Mouse (Mus musculus) hindbrain, embryonic 16.5 days (tissue): Measurements from ENCODE around the gene Keap1. TPM values are rescaled to one million over a fixed set of nuclear protein-coding genes. Genes with fewer than 3 reads are reported as not detected.
"Not testable (repeated sequence)": the region's sequence is repeated elsewhere in the genome, so short reads cannot be mapped to it uniquely, and the experiment has no call there.

Experiments
- ATAC-seq: fragments of 200-750 bp; cut with Nextera tagmentation; 2 replicates; pipeline ENCODE4 v1.8.0; 2017; ENCODE audit warnings: moderate TSS enrichment, moderate library complexity
- H3K27ac ChIP-seq: fragments of 300-500 bp; sonication (generic); 2 replicates; pipeline ENCODE4 v1.5.1; 2014; ENCODE audit warnings: low read depth, mild to moderate bottlenecking, control low read depth, low read length, moderate library complexity
- H3K27me3 ChIP-seq: fragments of 300-500 bp; sonication (generic); replicated peaks from 2 replicates; pipeline ENCODE4 v1.6.1; 2014; ENCODE audit warnings: low read length; ENCODE audit not compliant: control insufficient read depth, insufficient read depth
- H3K36me3 ChIP-seq: fragments of 300-500 bp; sonication (generic); 2 replicates; pipeline ENCODE4 v1.6.1; 2014; ENCODE audit warnings: mild to moderate bottlenecking, low read length, moderate library complexity, mixed read lengths; ENCODE audit not compliant: control insufficient read depth, insufficient read depth
- H3K4me1 ChIP-seq: fragments of 300-500 bp; sonication (generic); 2 replicates; pipeline ENCODE4 v1.6.1; 2014; ENCODE audit warnings: low read depth, low read length; ENCODE audit not compliant: control insufficient read depth, insufficient read depth
- H3K4me2 ChIP-seq: fragments of 300-500 bp; sonication (generic); 2 replicates; pipeline ENCODE4 v1.6.1; 2014; ENCODE audit warnings: mild to moderate bottlenecking, low read length, control low read depth, moderate library complexity
- H3K4me3 ChIP-seq: fragments of 300-500 bp; sonication (generic); 2 replicates; pipeline ENCODE4 v1.5.1; 2014; ENCODE audit warnings: mild to moderate bottlenecking, low read length, control low read depth, moderate library complexity
- H3K9ac ChIP-seq: fragments of 300-500 bp; sonication (generic); 2 replicates; pipeline ENCODE4 v1.6.1; 2014; ENCODE audit warnings: low read depth, mild to moderate bottlenecking, control low read depth, low read length, moderate library complexity
- H3K9me3 ChIP-seq: fragments of 300-500 bp; sonication (generic); 2 replicates; pipeline ENCODE4 v1.6.1; 2014; ENCODE audit warnings: mild to moderate bottlenecking, low read length, moderate library complexity; ENCODE audit not compliant: control insufficient read depth
- WGBS: fragments of 180-500 bp; shearing (Covaris S2); extraction: QIAGEN DNeasy Blood & Tissue Kit; methylation state at CpG from one replicate; pipeline ENCODE4 v1.1.7; 2014; 5-methylcytosine and 5-hydroxymethylcytosine counted together
- polyA plus RNA-seq: library from polyadenylated mRNA; unstranded; fragments of >200 nt; fragmentation: Nextera tagmentation; extraction: Ambion mirVana; gene quantifications from 2 replicates; pipeline ENCODE4 v1.2.1, GENCODE M21; 2015

Gene Keap1
- polyA plus RNA-seq, 1 experiment from 2014 or later: 72.0 TPM

- H3K4me3 ChIP-seq: peak overlapping the region; percentile 75
- H3K27ac ChIP-seq: peak overlapping the region; percentile 71
- peak overlapping the region; percentile 78 for H3K9ac ChIP-seq
- H3K4me1 ChIP-seq: peaks cover 7% of the 10 kb centered on the region
- WGBS: 9% methylated on average over 17 of the region's 19 CpGs
- H3K27me3 ChIP-seq: no peaks in the 10 kb centered on the region
- H3K9me3 ChIP-seq: no peaks in the 10 kb centered on the region
- H3K4me2 ChIP-seq: peak overlapping the region; percentile 76
- peak; percentile 88 for ATAC-seq
- peaks cover 7% of the 10 kb centered on the region for H3K36me3 ChIP-seq
Observed at GRCm38 (mm10) chr9:21196521-21197433, 42.4 kb downstream of the Keap1 start.

DNA sequence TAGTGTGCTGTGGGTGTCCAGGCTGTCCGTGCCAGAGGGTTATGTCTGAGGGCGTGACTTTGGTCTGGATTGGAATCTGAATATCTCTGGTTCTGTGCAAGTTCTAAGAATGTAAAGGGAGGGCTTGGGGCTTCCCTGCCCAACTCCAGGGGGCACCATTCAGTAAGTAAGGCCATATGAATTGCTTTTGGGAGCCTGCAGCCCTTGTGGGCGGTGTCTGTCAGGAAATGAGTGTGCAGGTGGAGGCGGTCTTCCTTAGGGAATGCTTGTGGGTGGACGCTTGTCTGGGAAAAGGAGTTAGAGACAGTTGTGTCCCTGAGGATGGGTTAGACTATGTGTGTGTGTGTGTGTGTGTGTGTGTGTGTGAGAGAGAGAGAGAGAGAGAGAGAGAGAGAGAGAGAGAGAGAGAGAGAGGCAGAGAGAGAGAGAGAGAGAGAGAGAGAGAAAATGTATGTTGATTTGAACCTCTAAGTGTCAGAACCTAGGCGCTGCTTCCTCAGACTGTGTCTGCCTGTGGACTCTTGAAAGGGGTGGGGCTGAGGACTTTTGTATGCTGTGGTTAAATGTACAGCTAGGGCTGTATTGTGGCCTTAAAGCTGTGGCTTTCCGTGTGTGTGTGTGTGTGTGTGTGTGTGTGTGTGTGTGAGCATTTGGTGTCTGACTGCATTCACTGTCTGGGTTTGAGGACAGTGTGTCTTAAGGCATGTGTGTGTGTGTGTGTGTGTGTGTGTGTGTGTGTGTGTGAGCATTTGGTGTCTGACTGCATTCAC is 43.2 kb downstream of the Keap1 start:
- not testable (repeated sequence) for H3K27me3 ChIP-seq, H3K36me3 ChIP-seq, H3K9me3 ChIP-seq, H3K9ac ChIP-seq, H3K4me1 ChIP-seq
- peak overlapping the region; percentile 75; the same call in 1 of the 2 replicates for H3K4me3 ChIP-seq
- peak overlapping the region; percentile 71; the same call in 1 of the 2 replicates for H3K27ac ChIP-seq
- peak overlapping the region; percentile 76 for H3K4me2 ChIP-seq
- WGBS: 46% methylated on average over 7 of the region's 7 CpGs
- peak; percentile 9 for ATAC-seq

GRCm38 (mm10) chr9:21194787-21195493 is 44.2 kb downstream of the Keap1 start:
- H3K9me3 ChIP-seq: no peaks in the 10 kb centered on the region
- no peak overlapping the region for H3K27ac ChIP-seq
- no peak overlapping the region for H3K9ac ChIP-seq
- 0 out of 2 replicates have a peak, but pooled peaks cover 2% of the 10 kb centered on the region for H3K36me3 ChIP-seq
- peaks cover 7% of the 10 kb centered on the region for H3K4me1 ChIP-seq
- ATAC-seq: no peak
- WGBS: 77% methylated on average over 4 of the region's 4 CpGs
- H3K27me3 ChIP-seq: no peaks in the 10 kb centered on the region
- no peak overlapping the region for H3K4me3 ChIP-seq
- no peak overlapping the region for H3K4me2 ChIP-seq

DNA sequence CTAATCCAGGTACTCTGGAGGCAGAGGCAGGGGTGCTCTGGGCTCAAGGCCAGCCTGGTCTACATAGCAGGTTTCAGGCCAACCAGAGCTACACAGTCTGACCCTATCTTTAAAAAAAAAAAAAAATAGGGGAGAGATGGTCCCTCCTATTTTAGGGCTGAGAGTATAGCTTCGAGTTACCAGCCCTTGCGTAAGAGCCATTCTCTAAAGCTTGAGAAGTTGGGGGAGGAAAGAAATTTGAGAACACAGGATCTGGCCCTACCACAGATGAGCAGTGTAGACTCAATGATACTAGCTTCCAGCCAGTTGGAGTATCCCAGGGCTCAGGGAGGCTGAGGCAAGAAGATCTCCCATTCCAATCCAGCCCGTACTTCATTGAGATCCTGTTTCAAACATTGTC is 45.4 kb downstream of the Keap1 start:
- Histone ChIP-seq H3K36me3 (no peaks in the 10 kb centered on the region), H3K27me3 (no peaks in the 10 kb centered on the region), H3K4me2 (no peak overlapping the region), H3K4me1 (peaks cover 7% of the 10 kb centered on the region), H3K9me3 (no peaks in the 10 kb centered on the region), H3K4me3 (no peak overlapping the region), H3K27ac (no peak overlapping the region), H3K9ac (no peak overlapping the region)
- 91% methylated on average over 3 of the region's 3 CpGs for WGBS
- no peak for ATAC-seq

DNA sequence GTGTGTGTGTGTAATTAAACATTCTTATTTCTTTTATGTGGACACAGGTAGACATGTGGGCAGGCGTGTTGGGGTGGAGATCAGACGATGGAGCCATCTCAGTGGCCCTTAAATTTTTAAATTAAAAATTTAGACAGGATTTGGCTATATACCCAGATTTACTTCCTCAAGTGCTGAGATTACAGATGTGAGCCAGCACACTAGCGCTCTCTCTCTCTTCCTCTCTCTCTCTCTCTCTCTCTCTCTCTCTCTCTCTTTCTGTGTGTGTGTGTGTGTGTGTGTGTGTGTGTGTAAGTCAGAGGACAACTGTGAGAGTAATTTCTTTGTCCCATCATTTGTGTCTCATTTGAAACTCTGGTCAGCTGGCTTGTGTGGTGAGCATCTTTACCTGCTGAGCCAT is 48.5 kb downstream of the Keap1 start:
- Histone ChIP-seq H3K4me1 (peaks cover 1% of the 10 kb centered on the region; the same call in 1 of the 2 replicates), H3K9ac (no peak overlapping the region), H3K27ac (no peak overlapping the region), H3K9me3 (no peaks in the 10 kb centered on the region), H3K4me2 (no peak overlapping the region), H3K27me3 (no peaks in the 10 kb centered on the region), H3K36me3 (no peaks in the 10 kb centered on the region), H3K4me3 (no peak overlapping the region)
- WGBS: 56% methylated on average over 3 of the region's 3 CpGs
- ATAC-seq: no peak

GRCm38 (mm10) chr9:21189905-21190304 is 49.3 kb downstream of the Keap1 start:
- H3K9ac ChIP-seq: no peak overlapping the region
- H3K9me3 ChIP-seq: no peaks in the 10 kb centered on the region
- WGBS: 36% methylated on average over 7 of the region's 7 CpGs
- H3K36me3 ChIP-seq: no peaks in the 10 kb centered on the region
- H3K4me3 ChIP-seq: no peak overlapping the region
- H3K4me1 ChIP-seq: no peaks in the 10 kb centered on the region
- H3K4me2 ChIP-seq: no peak overlapping the region
- no peak for ATAC-seq
- no peak overlapping the region for H3K27ac ChIP-seq
- H3K27me3 ChIP-seq: no peaks in the 10 kb centered on the region

DNA sequence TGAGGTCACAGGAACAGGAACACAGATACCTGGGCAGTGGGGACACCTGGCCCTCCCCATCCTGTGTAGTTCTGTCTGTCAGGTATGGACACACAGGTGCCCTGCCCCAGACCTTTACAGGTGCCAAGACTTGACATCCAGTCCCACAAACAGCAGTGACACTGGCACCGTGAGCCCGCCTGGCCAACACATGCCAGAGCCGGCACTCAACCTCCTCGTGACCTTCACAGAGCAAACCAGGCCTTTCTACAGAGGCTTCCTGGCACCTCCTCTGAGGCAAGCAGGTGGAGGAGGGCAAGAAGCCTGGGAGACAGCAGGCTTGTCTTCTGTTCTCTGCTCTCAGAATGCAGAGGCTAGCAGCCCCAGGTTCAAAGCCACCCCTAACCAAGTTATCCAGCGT is 53.7 kb downstream of the Keap1 start:
- Histone ChIP-seq H3K4me3 (no peak overlapping the region), H3K9ac (no peak overlapping the region), H3K4me2 (no peak overlapping the region), H3K4me1 (peaks cover 2% of the 10 kb centered on the region), H3K27me3 (peaks cover 25% of the 10 kb centered on the region), H3K9me3 (no peaks in the 10 kb centered on the region), H3K36me3 (no peaks in the 10 kb centered on the region), H3K27ac (no peak overlapping the region)
- ATAC-seq: no peak
- 88% methylated on average over 5 of the region's 5 CpGs for WGBS

GRCm38 (mm10) chr9:21184733-21185132 is 54.4 kb downstream of the Keap1 start:
- Histone ChIP-seq H3K4me1 (peaks cover 2% of the 10 kb centered on the region), H3K4me3 (no peak overlapping the region), H3K36me3 (no peaks in the 10 kb centered on the region), H3K9me3 (no peaks in the 10 kb centered on the region), H3K27me3 (peaks cover 26% of the 10 kb centered on the region), H3K27ac (no peak overlapping the region), H3K9ac (no peak overlapping the region), H3K4me2 (no peak overlapping the region)
- WGBS: 34% methylated on average over 2 of the region's 2 CpGs
- no peak for ATAC-seq
